Mouse (Mus musculus): ENCODE measurements around the gene Gulp1. TPM values are rescaled to one million over a fixed set of nuclear protein-coding genes. Genes with fewer than 3 reads are reported as not detected.

Gulp1 gene
- polyA plus RNA-seq, 1 experiment from 2014 or later: 1.9 TPM

DNA sequence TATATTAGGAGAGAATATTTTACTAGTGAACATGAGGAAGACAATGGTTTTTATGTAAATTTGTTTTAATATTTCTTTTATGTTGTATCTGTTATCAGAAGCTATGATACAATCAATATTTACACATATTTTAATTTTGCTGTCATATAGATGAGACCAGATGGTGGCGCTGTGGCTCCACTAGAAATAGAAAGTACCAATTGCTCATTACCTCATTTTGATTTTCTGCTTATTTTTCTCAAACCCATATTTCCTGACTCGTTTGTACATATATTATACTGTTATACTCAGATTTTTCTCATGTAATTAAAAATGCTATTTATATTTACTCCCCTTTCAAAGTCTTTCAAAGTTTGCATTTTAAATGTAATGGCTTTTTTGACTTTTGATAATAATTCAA, 194.4 kb downstream of the Gulp1 start:
- WGBS (ENCODE audit: insufficient replicate concordance): 2% methylated on average over 2 of the region's 2 CpGs
- no peak for ATAC-seq
- Histone ChIP-seq H3K9ac (no peak overlapping the region), H3K27me3 (replicated peaks) (no peaks in the 10 kb centered on the region), H3K4me2 (no peak overlapping the region), H3K36me3 (no peaks in the 10 kb centered on the region), H3K4me1 (no peaks in the 10 kb centered on the region), H3K4me3 (no peak overlapping the region), H3K27ac (no peak overlapping the region), H3K9me3 (replicated peaks) (no peaks in the 10 kb centered on the region)

- ATAC-seq: no peak
- WGBS (ENCODE audit: insufficient replicate concordance): 74% methylated on average over 5 of the region's 5 CpGs
- Histone ChIP-seq H3K36me3 (no peaks in the 10 kb centered on the region), H3K4me1 (no peaks in the 10 kb centered on the region), H3K4me3 (no peak overlapping the region), H3K9me3 (replicated peaks) (no peaks in the 10 kb centered on the region), H3K27me3 (replicated peaks) (no peaks in the 10 kb centered on the region), H3K4me2 (no peak overlapping the region), H3K27ac (no peak overlapping the region), H3K9ac (no peak overlapping the region)
These were observed 199.7 kb downstream of the Gulp1 start for GRCm38 (mm10) chr1:44750731-44751730.

- ATAC-seq: no peak
- no peaks in the 10 kb centered on the region for H3K9me3 ChIP-seq (replicated peaks)
- no peaks in the 10 kb centered on the region for H3K4me1 ChIP-seq
- 46% methylated on average over 1 of the region's 1 CpGs for WGBS (ENCODE audit: insufficient replicate concordance)
- no peak overlapping the region for H3K4me3 ChIP-seq
- no peak overlapping the region for H3K4me2 ChIP-seq
- H3K27me3 ChIP-seq (replicated peaks): no peaks in the 10 kb centered on the region
- H3K27ac ChIP-seq: no peak overlapping the region
- H3K9ac ChIP-seq: no peak overlapping the region
- no peaks in the 10 kb centered on the region for H3K36me3 ChIP-seq
These were observed 226.9 kb downstream of the Gulp1 start for GRCm38 (mm10) chr1:44778251-44778650.

- WGBS (ENCODE audit: insufficient replicate concordance): 72% methylated on average over 4 of the region's 4 CpGs
- no peaks in the 10 kb centered on the region for H3K36me3 ChIP-seq
- ATAC-seq: no peak
These were observed 252.5 kb downstream of the Gulp1 start for GRCm38 (mm10) chr1:44803594-44804372.

GRCm38 (mm10) chr1:44806368-44806767, 255.1 kb downstream of the Gulp1 start:
- ATAC-seq: no peak
- H3K36me3 ChIP-seq: no peaks in the 10 kb centered on the region

More at GRCm38 (mm10) chr1:44803594-44804372, 252.5 kb downstream of the Gulp1 start:
- H3K4me2 ChIP-seq: no peak overlapping the region
- no peak overlapping the region for H3K27ac ChIP-seq
- H3K4me1 ChIP-seq: no peaks in the 10 kb centered on the region
- no peaks in the 10 kb centered on the region for H3K9me3 ChIP-seq (replicated peaks)
- no peak overlapping the region for H3K9ac ChIP-seq
- no peaks in the 10 kb centered on the region for H3K27me3 ChIP-seq (replicated peaks)
- H3K4me3 ChIP-seq: no peak overlapping the region

DNA sequence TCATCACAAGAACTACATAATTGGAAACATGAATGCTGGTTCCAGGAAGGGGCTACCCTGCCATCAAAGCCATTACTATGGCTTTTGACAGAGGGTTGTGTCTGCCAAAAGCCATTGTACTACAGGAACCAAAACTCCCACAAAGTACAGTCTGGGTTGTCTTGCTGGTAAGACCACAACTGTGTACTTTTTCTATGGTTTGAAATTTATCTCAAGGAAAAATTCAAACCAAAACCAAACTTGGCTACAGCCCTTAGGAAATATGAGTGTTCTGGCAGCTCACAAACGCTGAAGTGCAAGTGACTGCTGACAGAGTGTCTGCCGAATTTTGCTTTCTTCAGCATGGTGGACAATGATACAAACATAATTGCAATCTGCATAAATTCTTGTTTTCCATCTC, 259.0 kb downstream of the Gulp1 start:
- no peaks in the 10 kb centered on the region for H3K4me1 ChIP-seq
- H3K4me2 ChIP-seq: no peak overlapping the region
- no peak overlapping the region for H3K9ac ChIP-seq
- no peaks in the 10 kb centered on the region for H3K9me3 ChIP-seq (replicated peaks)
- H3K27me3 ChIP-seq (replicated peaks): no peaks in the 10 kb centered on the region
- H3K36me3 ChIP-seq: no peaks in the 10 kb centered on the region
- no peak overlapping the region for H3K27ac ChIP-seq
- H3K4me3 ChIP-seq: no peak overlapping the region
- no peak for ATAC-seq
- 62% methylated on average over 2 of the region's 2 CpGs for whole genome bisulfite sequencing (ENCODE audit: insufficient replicate concordance)

More at GRCm38 (mm10) chr1:44806368-44806767, 255.1 kb downstream of the Gulp1 start:
- Histone ChIP-seq H3K27me3 (replicated peaks) (no peaks in the 10 kb centered on the region), H3K27ac (no peak overlapping the region), H3K4me1 (no peaks in the 10 kb centered on the region), H3K4me2 (no peak overlapping the region), H3K9ac (no peak overlapping the region), H3K9me3 (replicated peaks) (no peaks in the 10 kb centered on the region), H3K4me3 (no peak overlapping the region)

GRCm38 (mm10) chr1:44833934-44834333, 282.6 kb downstream of the Gulp1 start:
- no peak overlapping the region for H3K4me3 ChIP-seq
- H3K27me3 ChIP-seq (replicated peaks): no peaks in the 10 kb centered on the region
- 62% methylated on average over 4 of the region's 4 CpGs for WGBS (ENCODE audit: insufficient replicate concordance)
- no peak overlapping the region for H3K4me2 ChIP-seq
- no peak overlapping the region for H3K27ac ChIP-seq
- ATAC-seq: no peak
- no peaks in the 10 kb centered on the region for H3K4me1 ChIP-seq
- H3K9ac ChIP-seq: no peak overlapping the region
- H3K36me3 ChIP-seq: no peaks in the 10 kb centered on the region
- no peaks in the 10 kb centered on the region for H3K9me3 ChIP-seq (replicated peaks)
